Comparison of ENCODE assay signal across 15 mouse cellular contexts in the genomic region with DNA sequence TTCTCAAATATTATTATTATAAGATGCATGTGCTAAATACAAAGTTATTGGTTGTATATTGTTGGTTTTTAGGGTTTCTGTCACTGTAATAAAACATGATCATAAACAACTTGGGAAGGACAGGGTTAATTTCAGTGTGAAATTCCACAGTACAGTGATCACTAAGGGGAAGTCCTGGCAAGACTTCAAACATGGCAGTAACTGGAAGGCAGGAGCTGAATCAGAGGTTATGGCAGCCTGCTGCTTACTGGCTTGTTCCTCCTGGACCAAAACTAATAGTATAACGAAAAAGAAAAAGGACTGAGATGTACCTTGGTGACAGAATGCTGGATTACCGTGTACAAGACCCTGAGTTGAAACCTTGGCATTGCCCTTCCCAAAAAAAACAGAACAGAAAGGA.
"Had no signal": no experiment of that assay in that cellular context is flagged by ENCODE, and none has a peak within 500 bp of the region (broad histone marks: within the 10 kb centered on the region; RNA-seq: fewer than 3 reads in every experiment).

No protein-coding gene starts in this region.

- DNase-seq: kidney, postnatal 14 days; left cerebral cortex, postnatal 4 days; lung, embryonic 14.5 days; lung, postnatal 10 days; lung, postnatal 4 days; retina, postnatal 1 day; right cerebral cortex, postnatal 4 days; thymus, adult 2 months; thymus, postnatal 25 days had no signal

- H3K4me2 ChIP-seq: limb, embryonic 15.5 days; liver, embryonic 12.5 days; lung, embryonic 14.5 days; midbrain, embryonic 15.5 days; neural tube, embryonic 13.5 days; stomach, embryonic 15.5 days had no signal

- H3K4me3 ChIP-seq: limb, embryonic 15.5 days; liver, embryonic 12.5 days; midbrain, embryonic 10.5 days; midbrain, embryonic 15.5 days; neural tube, embryonic 13.5 days; stomach, embryonic 15.5 days had no signal

- H3K27me3 ChIP-seq: limb, embryonic 15.5 days; liver, embryonic 12.5 days; midbrain, embryonic 15.5 days; neural tube, embryonic 13.5 days; stomach, embryonic 15.5 days had no signal

- H3K36me3 ChIP-seq: limb, embryonic 15.5 days; liver, embryonic 12.5 days; midbrain, embryonic 10.5 days; midbrain, embryonic 15.5 days; neural tube, embryonic 13.5 days; stomach, embryonic 15.5 days had no signal

- ATAC-seq: liver, embryonic 12.5 days; midbrain, embryonic 15.5 days had no signal

- H3K4me1 ChIP-seq: liver, embryonic 12.5 days; midbrain, embryonic 10.5 days; midbrain, embryonic 15.5 days; neural tube, embryonic 13.5 days; stomach, embryonic 15.5 days had no signal

- H3K9me3 ChIP-seq: limb, embryonic 15.5 days; liver, embryonic 12.5 days; midbrain, embryonic 10.5 days; midbrain, embryonic 15.5 days; neural tube, embryonic 13.5 days; stomach, embryonic 15.5 days had no signal

- H3K9ac ChIP-seq: limb, embryonic 15.5 days; liver, embryonic 12.5 days; lung, embryonic 14.5 days; midbrain, embryonic 15.5 days; neural tube, embryonic 13.5 days; stomach, embryonic 15.5 days had no signal

- H3K27ac ChIP-seq: limb, embryonic 15.5 days; liver, embryonic 12.5 days; midbrain, embryonic 10.5 days; midbrain, embryonic 15.5 days; neural tube, embryonic 13.5 days; stomach, embryonic 15.5 days had no signal
